Mouse (Mus musculus) retina, embryonic 14.5 days (tissue): ENCODE results near the gene Cyp4a12a.
"Not testable (repeated sequence)": the region's sequence is repeated elsewhere in the genome, so short reads cannot be mapped to it uniquely, and the experiment has no call there.

Experiments
- DNase-seq: peaks from one replicate; pipeline ENCODE4 v3.0.0-alpha.2; 2015; ENCODE audit warnings: low spot score

The Cyp4a12a gene

GRCm38 (mm10) chr4:115298746-115299145, at the start of gene Cyp4a12a:
Cyp4a12a (plus strand) TSS chr4:115299046.
- not testable (repeated sequence) for DNase-seq

GRCm38 (mm10) chr4:115264687-115265569, 33.9 kb upstream of the Cyp4a12a start:
- DNase-seq = not testable (repeated sequence)

- DNase-seq = not testable (repeated sequence)
These were observed 20.4 kb upstream of the Cyp4a12a start for GRCm38 (mm10) chr4:115278215-115278982.

DNA sequence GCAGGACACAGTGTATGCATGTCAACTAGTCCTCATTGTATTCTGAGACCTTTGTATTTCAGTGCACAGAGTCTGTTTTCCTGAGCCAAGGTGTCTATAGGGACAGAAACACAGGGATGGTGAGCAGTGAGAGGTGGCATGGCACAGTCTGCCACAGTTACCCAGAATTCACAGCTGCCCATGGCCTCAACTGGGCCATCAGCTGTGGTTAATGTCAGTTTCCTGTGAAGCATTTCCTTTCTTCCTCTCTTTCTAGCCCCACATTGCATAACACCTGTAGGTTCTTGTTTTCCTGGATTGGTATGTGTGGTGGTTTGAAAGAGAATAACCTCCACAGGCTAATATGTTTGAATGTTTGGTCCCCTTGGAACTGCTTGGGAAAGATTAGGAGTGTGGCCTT, 18.5 kb upstream of the Cyp4a12a start:
- no peak for DNase-seq

DNA sequence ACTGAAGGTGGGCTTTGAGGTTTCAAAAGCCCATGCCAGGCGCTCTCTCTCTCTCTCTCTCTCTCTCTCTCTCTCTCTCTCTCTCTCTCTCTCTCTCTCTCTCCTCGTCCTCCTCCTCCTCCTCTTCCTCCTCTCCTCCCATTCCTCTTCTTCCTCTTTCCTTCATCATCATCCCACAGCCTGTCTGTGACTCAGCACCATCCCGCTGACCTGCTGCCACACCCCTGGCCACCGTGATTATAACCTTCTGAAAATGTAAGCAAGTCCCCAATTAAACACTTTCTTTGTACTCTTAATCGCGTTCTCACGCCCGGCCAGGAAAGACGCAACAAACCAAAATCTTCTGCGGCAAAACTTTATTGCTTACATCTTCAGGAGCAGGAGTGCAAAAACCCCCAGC, 18.1 kb upstream of the Cyp4a12a start:
- not testable (repeated sequence) for DNase-seq

DNA sequence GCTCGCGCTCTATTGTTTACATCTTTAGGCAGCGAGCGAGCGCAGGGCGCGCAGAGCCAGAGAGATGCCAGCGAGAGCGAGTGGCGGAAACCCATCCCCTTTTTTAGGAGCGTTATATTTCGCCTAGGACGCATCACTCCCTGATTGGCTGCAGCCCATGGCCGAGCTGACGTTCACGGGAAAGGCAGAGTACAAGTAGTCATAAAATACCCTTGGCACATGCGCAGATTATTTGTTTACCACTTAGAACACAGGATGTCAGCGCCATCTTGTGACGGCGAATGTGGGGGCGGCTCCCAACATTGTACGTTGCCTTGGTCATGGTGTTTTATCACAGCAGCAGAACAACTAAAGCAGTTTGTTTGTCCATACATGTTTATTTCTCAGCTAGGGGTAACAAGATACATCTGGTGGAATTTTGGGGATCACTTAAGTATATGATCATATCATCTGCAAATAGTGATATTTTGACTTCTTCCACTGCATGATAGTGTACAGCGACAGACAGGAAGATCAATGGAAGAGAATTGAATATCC, 17.5 kb upstream of the Cyp4a12a start:
- DNase-seq = not testable (repeated sequence)

- not testable (repeated sequence) for DNase-seq
These were observed 26.9 kb downstream of the Cyp4a12a start for GRCm38 (mm10) chr4:115325722-115326121.

GRCm38 (mm10) chr4:115365624-115366023, 66.8 kb downstream of the Cyp4a12a start:
- DNase-seq = not testable (repeated sequence)

DNA sequence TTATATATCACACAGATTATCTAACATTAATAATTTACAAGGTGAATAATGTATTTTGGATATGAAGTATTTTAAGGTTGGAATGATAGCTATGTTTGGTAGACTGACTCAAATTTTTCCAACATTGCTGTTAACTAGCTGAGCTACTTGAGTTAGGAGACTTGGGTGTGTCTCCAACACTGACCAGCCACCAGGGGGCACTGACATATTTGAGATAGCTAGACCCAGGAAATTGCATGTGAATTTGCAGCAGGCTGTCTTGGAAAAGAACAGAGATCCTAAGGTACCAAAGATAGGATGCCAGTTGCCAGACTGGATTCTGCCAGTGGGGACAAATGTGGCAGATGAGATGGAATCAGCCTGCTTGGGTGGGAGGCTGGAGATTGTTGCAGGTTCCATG, 69.2 kb downstream of the Cyp4a12a start:
- peak; percentile 2 for DNase-seq
